Mouse (Mus musculus): Measurements from ENCODE around the gene Focad. TPM values are rescaled to one million over a fixed set of nuclear protein-coding genes. Genes with fewer than 3 reads are reported as not detected.

Gene Focad
- polyA plus RNA-seq, 1 experiment from 2014 or later, result 15.6 TPM

DNA sequence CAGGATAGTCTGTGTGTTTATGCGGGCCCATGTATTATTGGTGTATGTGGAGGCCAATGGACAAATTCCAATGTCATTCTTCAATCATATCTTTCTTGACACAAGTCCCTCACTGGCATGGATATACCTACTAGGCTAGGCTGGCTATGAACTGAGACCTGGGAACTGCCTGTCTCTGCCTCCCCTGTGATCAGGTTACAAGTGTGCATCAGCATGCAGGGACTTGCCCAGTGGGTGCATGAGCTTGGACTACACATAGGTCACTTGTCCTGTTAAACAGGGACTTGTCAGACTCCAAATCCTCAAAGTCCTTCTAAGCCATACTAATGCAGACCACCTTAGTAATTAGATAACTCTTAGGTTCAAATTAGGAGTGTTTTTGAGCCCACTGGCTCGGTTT, 184.1 kb downstream of the Focad start:
- H3K4me1 ChIP-seq, result peaks cover 5% of the 10 kb centered on the region; the same call in 1 of the 2 replicates
- no peak overlapping the region for H3K27ac ChIP-seq (replicated peaks)
- no peak overlapping the region for H3K4me3 ChIP-seq
- no peaks in the 10 kb centered on the region for H3K36me3 ChIP-seq
- H3K27me3 ChIP-seq, result no peaks in the 10 kb centered on the region
- no peak for ATAC-seq (ENCODE audit: low FRiP score, low read depth)
- H3K9me3 ChIP-seq, result no peaks in the 10 kb centered on the region
- 89% methylated on average over 2 of the region's 2 CpGs for WGBS
- H3K9ac ChIP-seq (replicated peaks), result no peak overlapping the region
- no peak overlapping the region for H3K4me2 ChIP-seq (replicated peaks)

DNA sequence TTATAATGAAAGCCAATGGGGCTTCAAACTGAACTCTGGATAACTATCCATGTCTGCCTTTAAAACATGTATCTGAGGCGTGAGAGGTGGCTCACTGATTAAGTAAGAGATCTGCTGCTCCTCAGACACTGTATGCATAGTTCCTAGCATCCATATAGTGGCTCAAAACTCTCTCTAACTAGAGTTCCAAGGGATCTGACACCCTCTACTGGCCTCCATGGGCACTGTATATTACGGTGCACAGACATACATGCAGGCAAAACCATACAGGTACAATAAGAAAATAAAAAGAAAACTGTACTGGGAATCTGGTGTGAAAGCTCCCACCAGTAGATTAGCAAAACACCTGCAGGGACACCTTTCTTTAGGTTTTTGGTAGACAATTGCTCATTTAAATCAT, 186.1 kb downstream of the Focad start:
- H3K4me1 ChIP-seq, result peaks cover 4% of the 10 kb centered on the region; the same call in 1 of the 2 replicates
- no peaks in the 10 kb centered on the region for H3K27me3 ChIP-seq
- no peak overlapping the region for H3K4me3 ChIP-seq
- H3K27ac ChIP-seq (replicated peaks), result no peak overlapping the region
- H3K36me3 ChIP-seq, result no peaks in the 10 kb centered on the region
- ATAC-seq (ENCODE audit: low FRiP score, low read depth), result no peak
- H3K9me3 ChIP-seq, result no peaks in the 10 kb centered on the region
- WGBS, result 92% methylated on average over 2 of the region's 2 CpGs
- H3K4me2 ChIP-seq (replicated peaks), result no peak overlapping the region
- no peak overlapping the region for H3K9ac ChIP-seq (replicated peaks)

DNA sequence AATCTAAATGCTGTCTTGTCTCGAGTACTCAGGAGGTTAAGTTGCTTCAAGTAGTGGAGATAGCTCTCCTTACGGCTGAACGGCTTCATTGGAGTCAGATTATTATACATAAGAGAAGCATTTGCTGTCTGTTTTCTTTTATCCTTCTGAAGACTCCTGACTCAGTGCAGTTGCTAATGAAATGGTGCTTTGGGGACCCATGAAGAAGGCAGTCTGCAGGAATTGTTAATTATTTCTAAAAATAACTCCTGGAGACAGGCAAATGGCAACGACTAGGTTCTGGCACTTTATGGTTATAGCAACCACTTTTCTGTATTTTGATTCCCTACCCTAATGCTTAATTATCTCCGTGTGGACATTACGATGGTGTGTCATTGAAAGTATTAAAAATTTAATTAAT, 201.1 kb downstream of the Focad start:
- H3K36me3 ChIP-seq, result no peaks in the 10 kb centered on the region
- ATAC-seq (ENCODE audit: low FRiP score, low read depth), result no peak
- H3K4me1 ChIP-seq, result no peaks in the 10 kb centered on the region; the same call in 1 of the 2 replicates
- no peaks in the 10 kb centered on the region for H3K27me3 ChIP-seq
- no peak overlapping the region for H3K9ac ChIP-seq (replicated peaks)
- H3K4me2 ChIP-seq (replicated peaks), result no peak overlapping the region
- H3K9me3 ChIP-seq, result no peaks in the 10 kb centered on the region
- 74% methylated on average over 6 of the region's 6 CpGs for WGBS
- H3K4me3 ChIP-seq, result no peak overlapping the region
- no peak overlapping the region for H3K27ac ChIP-seq (replicated peaks)

DNA sequence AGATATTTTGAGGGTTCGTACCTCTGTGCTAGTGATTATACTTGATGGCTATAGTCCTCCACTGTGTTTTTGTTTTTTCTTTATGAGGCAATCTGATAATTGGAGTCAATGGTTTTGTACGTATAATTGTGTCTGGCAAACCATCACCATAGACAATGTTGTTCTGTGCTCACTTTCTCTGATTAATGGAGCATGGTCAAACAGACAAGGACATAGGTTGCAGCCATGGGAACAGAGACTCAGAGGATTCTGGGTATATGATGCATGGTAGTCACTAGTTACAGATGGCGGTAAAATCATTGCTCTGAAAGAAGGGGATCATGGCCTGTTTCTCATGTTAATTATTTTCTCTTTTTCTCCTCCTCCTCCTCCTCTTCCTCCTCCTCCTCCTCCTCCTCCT, 205.1 kb downstream of the Focad start:
- Histone ChIP-seq H3K27ac (replicated peaks) (no peak overlapping the region), H3K9ac (replicated peaks) (no peak overlapping the region), H3K36me3 (no peaks in the 10 kb centered on the region), H3K4me2 (replicated peaks) (no peak overlapping the region), H3K27me3 (no peaks in the 10 kb centered on the region), H3K4me3 (no peak overlapping the region), H3K4me1 (peaks cover 8% of the 10 kb centered on the region; the same call in 1 of the 2 replicates), H3K9me3 (no peaks in the 10 kb centered on the region)
- no peak for ATAC-seq (ENCODE audit: low FRiP score, low read depth)
- 79% methylated on average over 3 of the region's 3 CpGs for WGBS

DNA sequence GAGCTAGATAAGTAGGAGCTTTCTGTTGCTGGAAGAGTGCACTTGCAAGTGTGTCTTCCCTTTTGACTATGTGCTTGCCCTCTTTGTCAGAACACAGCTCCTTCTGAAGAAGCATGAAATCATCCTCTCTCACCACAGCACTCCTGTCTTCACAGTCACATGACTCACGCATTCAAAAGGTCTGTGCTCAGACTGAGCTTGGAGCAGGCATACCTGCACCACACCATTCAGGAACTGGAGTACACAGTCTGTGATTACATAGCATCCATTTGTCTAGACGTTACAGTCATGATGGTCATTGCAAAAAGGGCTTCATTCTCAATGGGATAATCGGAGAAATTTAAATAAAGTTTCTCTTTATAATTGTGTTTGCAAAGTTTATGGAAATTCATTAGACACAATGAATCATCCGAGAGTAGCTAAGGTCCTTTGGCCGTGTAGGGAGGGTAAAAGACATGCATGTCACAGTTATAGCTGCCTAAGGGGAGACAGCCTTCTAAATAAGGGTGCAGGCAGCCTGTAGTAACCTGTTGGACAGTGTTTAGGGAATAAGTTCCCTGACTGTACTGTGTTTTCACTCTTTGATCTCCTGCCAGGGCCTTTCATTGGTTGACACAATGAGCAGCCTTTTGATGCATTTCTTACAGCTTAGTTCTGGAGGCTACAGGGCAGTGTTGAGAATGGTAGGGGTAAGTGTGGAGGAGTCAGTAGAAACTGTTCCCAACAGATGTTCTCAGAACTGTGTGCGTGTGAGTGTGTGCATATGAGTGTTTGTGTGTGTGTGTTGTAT, 206.6 kb downstream of the Focad start:
- WGBS, result 82% methylated on average over 6 of the region's 6 CpGs
- H3K4me2 ChIP-seq (replicated peaks), result no peak overlapping the region
- H3K27ac ChIP-seq (replicated peaks), result no peak overlapping the region
- no peak overlapping the region for H3K9ac ChIP-seq (replicated peaks)
- ATAC-seq (ENCODE audit: low FRiP score, low read depth), result no peak
- H3K27me3 ChIP-seq, result no peaks in the 10 kb centered on the region
- no peak overlapping the region for H3K4me3 ChIP-seq
- no peaks in the 10 kb centered on the region for H3K9me3 ChIP-seq
- no peaks in the 10 kb centered on the region for H3K36me3 ChIP-seq
- peaks cover 8% of the 10 kb centered on the region; the same call in 1 of the 2 replicates for H3K4me1 ChIP-seq

DNA sequence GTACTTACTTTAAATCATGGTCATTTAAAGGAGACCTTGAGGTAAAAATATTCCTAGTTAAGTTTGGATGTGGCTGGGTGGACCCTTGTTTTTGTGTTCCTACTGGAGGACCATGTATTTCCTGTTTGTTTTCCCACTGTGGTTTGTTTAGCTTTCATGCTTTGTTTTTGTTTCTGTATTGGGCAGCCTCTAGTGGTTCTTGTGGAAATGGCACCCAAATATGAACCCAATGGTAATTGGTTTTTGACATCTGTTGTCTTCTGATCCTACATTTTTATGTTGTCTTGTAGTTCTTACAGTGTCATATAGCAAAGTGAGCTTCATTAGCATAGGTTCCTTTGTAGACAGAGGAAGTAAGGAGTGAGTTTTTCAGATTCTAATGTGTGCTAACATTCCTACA, 207.9 kb downstream of the Focad start:
- Histone ChIP-seq H3K4me1 (peaks cover 8% of the 10 kb centered on the region; the same call in 1 of the 2 replicates), H3K4me2 (replicated peaks) (no peak overlapping the region), H3K9me3 (no peaks in the 10 kb centered on the region), H3K36me3 (no peaks in the 10 kb centered on the region), H3K9ac (replicated peaks) (no peak overlapping the region), H3K27ac (replicated peaks) (no peak overlapping the region), H3K27me3 (no peaks in the 10 kb centered on the region), H3K4me3 (no peak overlapping the region)
- ATAC-seq (ENCODE audit: low FRiP score, low read depth), result no peak

DNA sequence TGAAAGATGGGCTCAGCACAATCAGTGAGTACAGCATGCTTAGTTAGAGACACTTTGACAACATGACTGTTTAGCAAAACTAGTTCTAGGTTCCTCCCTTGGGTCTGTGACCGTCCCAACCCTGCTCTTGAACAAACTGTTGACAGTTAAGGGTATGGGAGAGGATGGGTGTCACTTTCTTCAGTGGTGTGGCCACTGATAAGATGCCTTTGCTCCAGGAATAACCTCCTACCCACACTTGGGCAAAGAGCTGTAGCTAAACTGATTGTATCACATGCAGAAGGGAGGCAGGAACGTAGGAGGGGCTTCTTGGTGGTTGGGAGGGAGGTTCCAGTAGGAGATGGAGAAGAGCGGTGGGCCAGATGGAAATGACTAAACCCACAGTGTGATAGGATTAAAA, 213.3 kb downstream of the Focad start:
- no peak for ATAC-seq (ENCODE audit: low FRiP score, low read depth)
- H3K9ac ChIP-seq (replicated peaks), result no peak overlapping the region
- H3K36me3 ChIP-seq, result no peaks in the 10 kb centered on the region
- H3K9me3 ChIP-seq, result no peaks in the 10 kb centered on the region
- no peaks in the 10 kb centered on the region for H3K27me3 ChIP-seq
- H3K27ac ChIP-seq (replicated peaks), result no peak overlapping the region
- WGBS, result 92% methylated on average over 3 of the region's 3 CpGs
- H3K4me2 ChIP-seq (replicated peaks), result no peak overlapping the region
- no peak overlapping the region for H3K4me3 ChIP-seq
- H3K4me1 ChIP-seq, result no peaks in the 10 kb centered on the region

DNA sequence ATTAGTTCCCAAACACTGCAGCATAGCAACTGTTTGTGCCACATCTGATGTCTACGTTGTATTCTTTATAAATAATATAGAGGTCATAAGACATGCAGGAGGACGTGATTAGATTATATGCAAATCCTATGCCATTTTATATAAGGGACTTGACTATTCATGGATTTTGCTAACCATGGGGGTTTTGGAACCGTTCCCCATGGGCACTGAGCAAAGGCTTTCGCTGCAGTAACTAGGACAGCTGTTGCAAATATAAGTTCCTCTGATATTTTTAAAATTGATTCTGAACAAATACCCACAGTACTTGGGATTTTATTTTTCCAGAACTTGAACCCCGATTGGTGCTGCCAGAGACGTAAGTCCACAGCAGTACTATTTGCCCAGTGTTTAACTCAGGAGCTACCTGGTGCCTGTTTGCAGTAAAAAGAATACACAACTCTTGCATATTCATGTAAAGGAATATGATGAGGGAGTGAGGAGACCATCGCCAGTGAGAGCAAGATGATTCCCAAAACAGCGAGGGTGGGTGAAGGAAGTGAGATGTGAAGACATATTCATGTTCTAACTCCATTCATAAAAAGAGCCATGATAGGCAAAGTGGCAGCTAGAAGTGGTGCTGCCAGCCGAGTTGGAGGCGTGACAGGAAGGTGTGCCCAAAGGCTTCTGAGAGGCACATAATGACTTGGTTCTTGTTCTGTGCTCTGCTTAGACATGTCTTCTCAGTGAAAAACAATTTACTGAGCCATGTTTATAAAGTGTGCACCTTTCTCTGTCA, 214.1 kb downstream of the Focad start:
- Histone ChIP-seq H3K27me3 (no peaks in the 10 kb centered on the region), H3K4me3 (no peak overlapping the region), H3K9ac (replicated peaks) (no peak overlapping the region), H3K27ac (replicated peaks) (no peak overlapping the region), H3K36me3 (no peaks in the 10 kb centered on the region), H3K4me1 (no peaks in the 10 kb centered on the region), H3K4me2 (replicated peaks) (no peak overlapping the region), H3K9me3 (no peaks in the 10 kb centered on the region)
- no peak for ATAC-seq (ENCODE audit: low FRiP score, low read depth)
- 93% methylated on average over 10 of the region's 10 CpGs for WGBS

DNA sequence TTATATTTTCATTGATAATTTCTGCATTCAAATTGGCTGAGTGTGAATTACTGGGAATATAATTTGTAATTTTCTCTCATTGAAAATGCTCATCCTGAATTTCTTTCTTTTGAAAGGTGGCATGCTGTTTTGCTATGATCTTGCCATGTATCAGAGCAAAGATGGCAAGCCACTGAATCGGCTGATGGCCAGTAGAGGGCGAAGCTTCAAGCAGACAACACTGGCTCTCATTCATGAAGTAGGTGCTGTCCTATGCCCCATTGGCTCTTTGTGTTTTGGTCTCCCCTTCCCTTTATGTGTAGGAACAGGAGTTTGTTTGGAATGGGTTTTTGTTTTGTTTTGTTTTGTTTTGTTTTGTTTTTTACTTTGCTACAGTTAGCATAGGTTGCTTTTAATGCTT, 215.2 kb downstream of the Focad start:
- Histone ChIP-seq H3K4me2 (replicated peaks) (no peak overlapping the region), H3K36me3 (no peaks in the 10 kb centered on the region)
- WGBS, result 55% methylated on average over 2 of the region's 2 CpGs

DNA sequence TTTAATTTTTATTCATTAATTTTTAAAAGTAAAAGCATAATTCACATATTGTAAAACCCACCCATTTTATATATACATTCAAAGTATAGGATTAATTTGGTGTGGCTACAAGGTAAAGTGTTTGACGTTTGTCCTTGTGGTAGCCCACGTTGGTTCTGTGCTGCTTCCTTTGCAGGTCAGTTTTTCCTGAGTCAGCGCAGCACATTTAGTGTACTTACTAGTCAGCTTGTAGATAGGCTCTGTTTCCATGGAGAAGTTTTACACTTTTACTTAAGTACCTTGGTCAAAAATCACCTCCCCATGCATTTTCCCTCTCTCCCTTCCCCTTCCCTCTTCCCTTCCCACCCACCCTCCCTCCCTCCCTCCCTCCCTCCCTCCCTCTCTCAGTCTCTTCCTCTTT, 220.5 kb downstream of the Focad start:
- ATAC-seq (ENCODE audit: low FRiP score, low read depth), result no peak
- no peak overlapping the region for H3K4me2 ChIP-seq (replicated peaks)
- WGBS, result 79% methylated on average over 3 of the region's 3 CpGs

More for the DNA sequence above, 215.2 kb downstream of the Focad start:
- Histone ChIP-seq H3K9me3 (no peaks in the 10 kb centered on the region), H3K4me3 (no peak overlapping the region), H3K27me3 (no peaks in the 10 kb centered on the region), H3K27ac (replicated peaks) (no peak overlapping the region), H3K4me1 (no peaks in the 10 kb centered on the region), H3K9ac (replicated peaks) (no peak overlapping the region)
- no peak for ATAC-seq (ENCODE audit: low FRiP score, low read depth)

DNA sequence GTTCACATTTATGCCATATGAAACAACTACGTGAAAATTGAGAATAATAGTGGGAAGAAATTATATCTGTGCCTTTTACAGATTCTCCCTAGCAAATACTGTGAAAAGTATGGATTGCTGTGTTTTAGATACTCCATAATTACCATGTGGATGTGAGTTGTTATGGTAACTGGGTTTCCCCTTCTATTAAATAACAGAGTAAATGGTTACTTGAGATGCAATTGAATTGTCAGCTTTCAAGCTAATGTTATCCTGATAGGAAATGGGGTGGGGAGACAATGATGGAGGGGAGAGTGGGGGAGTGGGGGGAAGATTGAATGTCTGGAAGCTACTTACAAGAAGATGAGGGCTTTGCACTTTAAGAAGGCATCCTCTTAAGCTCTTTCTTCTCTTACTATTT, 225.6 kb downstream of the Focad start:
- H3K36me3 ChIP-seq, result no peaks in the 10 kb centered on the region
- no peak overlapping the region for H3K4me3 ChIP-seq
- H3K27ac ChIP-seq (replicated peaks), result no peak overlapping the region
- ATAC-seq (ENCODE audit: low FRiP score, low read depth), result no peak
- no peaks in the 10 kb centered on the region for H3K27me3 ChIP-seq
- H3K9ac ChIP-seq (replicated peaks), result no peak overlapping the region
- 80% methylated on average over 1 of the region's 1 CpGs for WGBS
- no peaks in the 10 kb centered on the region for H3K9me3 ChIP-seq
- H3K4me2 ChIP-seq (replicated peaks), result no peak overlapping the region
- H3K4me1 ChIP-seq, result no peaks in the 10 kb centered on the region

More for the DNA sequence above, 220.5 kb downstream of the Focad start:
- no peak overlapping the region for H3K27ac ChIP-seq (replicated peaks)
- H3K36me3 ChIP-seq, result no peaks in the 10 kb centered on the region
- H3K27me3 ChIP-seq, result no peaks in the 10 kb centered on the region
- H3K4me3 ChIP-seq, result no peak overlapping the region
- no peaks in the 10 kb centered on the region for H3K9me3 ChIP-seq
- no peaks in the 10 kb centered on the region for H3K4me1 ChIP-seq
- H3K9ac ChIP-seq (replicated peaks), result no peak overlapping the region

DNA sequence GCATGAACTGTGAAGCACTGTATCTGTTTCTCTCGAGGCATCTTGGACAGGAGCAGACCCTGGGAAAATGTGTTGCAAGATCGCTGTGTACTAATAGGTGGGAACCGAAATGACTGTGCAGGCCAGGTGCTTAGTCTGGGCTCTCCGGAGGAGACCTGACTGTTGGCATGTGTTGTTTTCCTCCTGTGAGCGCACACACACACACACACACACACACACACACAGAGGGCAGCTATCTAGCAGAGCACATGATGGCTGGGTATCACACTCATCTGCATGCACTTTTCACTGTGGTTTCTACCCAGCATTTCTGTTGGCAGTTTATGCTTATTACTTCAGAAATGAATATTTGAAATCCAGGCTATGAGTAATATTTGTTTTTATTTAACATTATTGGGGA, 231.0 kb downstream of the Focad start:
- Histone ChIP-seq H3K36me3 (no peaks in the 10 kb centered on the region), H3K9me3 (no peaks in the 10 kb centered on the region), H3K4me3 (no peak overlapping the region), H3K4me2 (replicated peaks) (no peak overlapping the region), H3K27ac (replicated peaks) (no peak overlapping the region), H3K4me1 (no peaks in the 10 kb centered on the region), H3K9ac (replicated peaks) (no peak overlapping the region), H3K27me3 (no peaks in the 10 kb centered on the region)
- 87% methylated on average over 5 of the region's 5 CpGs for WGBS
- no peak for ATAC-seq (ENCODE audit: low FRiP score, low read depth)

Measured in midbrain, embryonic 12.5 days (tissue).